Mouse (Mus musculus): ENCODE data around the gene Nmnat1.
"Not testable (repeated sequence)": the region's sequence is repeated elsewhere in the genome, so short reads cannot be mapped to it uniquely, and the experiment has no call there.

The Nmnat1 gene

DNA sequence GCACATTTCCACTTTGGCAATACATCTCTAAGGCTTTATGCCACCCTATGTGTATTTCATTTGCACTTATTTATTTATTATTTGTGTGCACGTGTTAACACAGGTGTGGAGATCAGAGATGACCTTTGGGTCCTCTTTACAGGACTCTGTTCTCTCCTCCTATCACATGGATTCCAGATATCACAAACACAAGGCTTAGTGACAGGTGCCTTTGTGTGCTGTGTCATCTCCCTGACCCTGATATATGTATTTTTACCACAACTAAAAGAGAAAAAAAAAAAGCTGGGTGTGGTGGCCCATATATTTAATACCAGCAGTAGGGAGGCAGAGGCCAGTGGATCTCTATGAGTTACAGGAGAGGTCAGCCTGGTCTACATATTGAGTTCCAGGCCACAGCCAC, 40.5 kb downstream of the Nmnat1 start:
- no peak for DNase-seq

DNA sequence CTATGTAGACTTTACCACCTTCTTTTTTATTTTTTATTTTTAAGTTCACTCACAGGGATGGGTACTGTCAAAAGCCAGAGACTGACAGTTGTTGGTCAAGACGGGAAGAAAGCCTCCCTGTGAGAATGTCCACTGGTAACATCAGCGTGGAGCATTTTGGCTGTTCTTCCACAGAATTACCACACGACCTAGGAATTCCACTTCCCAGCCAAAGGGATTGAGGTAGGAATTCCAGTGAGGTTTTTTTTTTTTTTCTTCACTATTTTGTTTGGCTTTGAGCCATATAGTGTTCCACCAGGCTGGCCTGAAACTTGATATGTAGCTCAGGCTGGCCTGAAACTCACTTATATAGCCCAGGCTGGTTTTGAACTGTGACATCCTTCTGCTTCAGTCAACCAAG, 42.6 kb downstream of the Nmnat1 start:
- no peak for DNase-seq

DNA sequence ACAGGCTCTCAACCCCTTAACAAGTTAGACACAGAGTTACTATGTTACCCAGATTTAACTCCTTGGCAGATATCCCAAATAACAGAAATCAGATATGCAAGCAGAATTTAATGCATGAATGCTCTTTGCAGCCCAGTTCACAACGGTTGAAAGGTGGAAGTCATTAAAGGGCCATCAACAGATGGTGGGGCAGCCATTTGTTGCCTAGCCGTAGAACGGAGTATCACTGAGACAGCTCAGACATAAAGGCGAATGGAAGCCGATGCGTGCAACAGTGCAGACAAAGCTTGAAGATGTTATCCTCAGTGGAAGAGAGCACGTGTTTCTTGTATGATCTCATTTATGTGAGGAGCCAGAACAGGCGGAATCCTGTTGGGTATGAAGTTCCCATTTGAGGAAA, 44.4 kb downstream of the Nmnat1 start:
- DNase-seq: no peak

DNA sequence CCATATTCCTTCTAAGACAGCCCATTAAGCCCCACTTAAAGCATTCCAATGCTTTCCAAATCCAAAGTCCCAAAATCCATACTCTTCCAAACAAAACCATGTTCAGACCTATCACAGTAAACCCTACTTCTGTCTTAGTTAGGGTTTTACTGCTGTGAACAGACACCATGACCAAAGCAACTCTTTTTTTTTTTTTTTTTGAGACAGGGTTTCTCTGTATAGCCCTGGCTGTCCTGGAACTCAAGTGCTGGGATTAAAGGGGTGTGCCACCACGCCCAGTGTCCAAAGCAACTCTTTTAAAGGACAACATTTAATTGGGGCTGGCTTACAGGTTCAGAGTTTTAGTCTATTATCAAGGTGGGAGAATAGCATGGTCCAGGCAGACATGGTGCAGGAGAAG, 53.1 kb downstream of the Nmnat1 start:
- DNase-seq: not testable (repeated sequence)

DNA sequence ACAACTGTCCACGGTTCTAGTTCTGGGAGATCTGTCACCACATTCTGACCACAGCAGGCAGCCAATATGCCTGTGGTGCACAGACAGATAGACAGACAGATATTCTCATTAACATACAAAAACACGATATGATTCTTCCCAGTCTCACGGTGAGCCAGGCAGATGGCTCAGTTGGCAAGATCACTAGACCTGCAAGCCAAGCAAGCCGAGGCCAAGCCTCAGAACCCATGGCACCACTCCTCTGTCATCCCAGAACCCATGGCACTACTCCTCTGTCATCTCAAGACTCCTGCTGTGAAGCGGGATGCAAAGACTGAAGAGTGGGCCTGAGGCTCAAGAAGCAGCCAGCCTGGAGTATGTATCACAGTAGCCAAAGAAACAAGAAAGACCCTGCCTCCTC, 55.4 kb downstream of the Nmnat1 start:
- DNase-seq: peak; percentile 89

DNA sequence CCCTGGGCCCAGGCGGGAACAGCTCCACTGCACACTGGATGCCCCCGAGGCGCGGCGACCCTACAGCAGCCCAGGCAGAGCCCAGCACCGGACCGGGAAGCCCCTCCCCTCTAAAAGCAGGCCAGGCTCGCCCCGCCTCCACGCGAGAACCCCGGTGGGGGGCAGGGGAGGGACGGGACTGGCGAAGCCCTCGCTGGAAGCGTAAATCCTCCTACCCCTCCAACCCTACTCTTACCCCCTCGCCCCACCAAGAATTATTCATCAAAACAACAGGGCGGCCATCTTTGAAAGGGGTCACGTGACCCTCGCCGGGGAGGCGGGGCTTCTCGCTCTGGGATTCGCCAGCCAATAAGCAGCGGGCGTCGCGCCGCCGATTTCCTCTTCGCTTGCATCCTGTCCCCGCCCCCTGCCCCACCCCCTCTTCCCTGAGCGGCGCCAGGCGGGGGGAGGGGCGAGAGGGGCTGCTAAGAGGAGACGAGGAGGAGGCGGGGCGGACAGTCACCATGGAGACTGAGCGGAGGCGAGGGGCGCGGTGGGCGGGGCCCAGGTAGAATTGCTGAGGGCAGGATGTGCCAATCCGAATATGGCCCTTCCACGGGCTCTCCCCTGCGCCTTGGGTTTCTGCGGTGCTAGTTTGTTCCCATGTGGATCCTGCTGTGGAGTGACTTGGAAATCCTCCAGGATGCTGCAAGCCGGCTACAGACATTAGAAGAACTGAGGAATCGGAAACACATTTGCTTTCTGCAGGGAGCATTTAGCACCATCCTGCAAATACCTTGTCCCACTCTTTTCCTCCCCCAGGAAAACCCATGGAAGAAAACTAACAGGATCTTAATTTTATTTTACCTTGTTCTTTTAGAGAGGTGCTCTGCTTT, 58.4 kb downstream of the Nmnat1 start, which contains the start of gene Ube4b:
Ube4b (minus strand) TSS at position 425 of the 875 bp plus-strand sequence.
- peak; percentile 99 to 100 for DNase-seq

DNA sequence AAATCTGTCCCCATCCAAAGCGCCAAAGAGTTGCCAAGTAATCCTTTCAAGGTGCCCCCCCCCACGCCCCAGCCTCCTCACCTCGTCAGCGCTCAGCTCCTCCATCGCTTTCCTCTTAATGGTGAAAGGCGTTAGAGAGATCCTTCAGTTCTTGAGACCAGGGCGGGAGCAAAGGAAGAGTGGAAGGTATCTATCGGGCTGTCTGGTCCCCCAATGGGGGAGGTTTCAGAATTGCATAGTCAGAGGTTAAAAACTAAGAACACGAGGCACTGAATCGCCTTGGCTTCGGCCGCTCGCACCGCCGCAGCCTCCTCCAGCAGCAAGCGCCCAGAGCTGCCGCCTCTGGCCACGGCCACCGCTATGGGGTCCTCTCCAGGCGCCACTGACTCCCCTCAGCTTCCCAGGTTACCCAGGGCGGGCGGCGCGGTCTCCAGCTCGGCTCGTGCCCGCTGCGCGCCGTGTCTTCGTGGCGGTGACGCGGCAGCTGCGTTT, 59.2 kb downstream of the Nmnat1 start:
- DNase-seq: peak; percentile 67 to 77

DNA sequence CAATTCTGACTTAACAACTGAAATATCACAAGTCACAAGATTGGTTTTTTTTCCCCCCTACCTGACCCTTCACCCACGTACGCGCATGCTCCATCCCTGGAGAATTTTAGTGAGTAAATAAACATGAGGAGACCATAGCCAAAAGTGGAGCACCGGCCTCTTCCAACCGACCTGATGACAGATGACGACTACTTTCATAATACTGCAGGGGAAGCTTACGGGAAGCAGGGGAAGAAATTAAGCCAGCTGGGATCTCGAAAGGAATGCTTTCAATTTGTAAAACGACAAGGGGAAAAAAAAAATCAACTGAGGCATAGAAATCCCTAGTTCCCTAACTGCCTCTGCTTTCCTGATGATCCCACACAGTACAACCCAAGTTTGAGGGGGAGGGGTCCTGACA, 60.2 kb downstream of the Nmnat1 start:
- peak in 1 of 2 experiments; percentile 50 for DNase-seq

DNA sequence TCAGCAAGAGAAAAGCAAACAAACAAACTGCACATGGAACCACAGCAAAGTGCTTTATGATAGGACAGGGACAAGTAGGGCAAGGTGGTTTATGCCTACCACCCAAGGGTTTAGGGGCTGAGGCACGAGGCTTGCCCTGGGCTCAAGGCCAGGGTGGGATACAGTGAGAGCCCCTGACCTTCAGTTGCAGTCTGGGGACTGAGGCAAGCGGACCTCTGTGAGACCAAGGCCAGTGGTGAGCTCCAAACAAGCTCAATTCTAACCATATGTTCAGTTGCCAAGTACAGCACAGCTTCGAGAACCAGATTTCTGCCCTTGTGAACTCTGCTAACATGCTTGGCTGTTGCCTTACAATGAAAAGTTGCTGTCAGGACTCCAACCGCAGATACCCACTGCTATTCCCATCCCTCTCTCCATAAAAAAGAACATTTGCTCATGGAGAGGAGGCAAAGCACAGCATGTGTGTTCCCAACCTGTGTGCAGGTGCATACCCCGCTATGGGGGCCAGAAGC, 67.1 kb downstream of the Nmnat1 start:
- no peak for DNase-seq
